Mouse (Mus musculus): ENCODE data around the gene Lhfpl3. TPM values are rescaled to one million over a fixed set of nuclear protein-coding genes. Genes with fewer than 3 reads are reported as not detected.

The Lhfpl3 gene
- polyA plus RNA-seq, 1 experiment: 0.03 TPM

DNA sequence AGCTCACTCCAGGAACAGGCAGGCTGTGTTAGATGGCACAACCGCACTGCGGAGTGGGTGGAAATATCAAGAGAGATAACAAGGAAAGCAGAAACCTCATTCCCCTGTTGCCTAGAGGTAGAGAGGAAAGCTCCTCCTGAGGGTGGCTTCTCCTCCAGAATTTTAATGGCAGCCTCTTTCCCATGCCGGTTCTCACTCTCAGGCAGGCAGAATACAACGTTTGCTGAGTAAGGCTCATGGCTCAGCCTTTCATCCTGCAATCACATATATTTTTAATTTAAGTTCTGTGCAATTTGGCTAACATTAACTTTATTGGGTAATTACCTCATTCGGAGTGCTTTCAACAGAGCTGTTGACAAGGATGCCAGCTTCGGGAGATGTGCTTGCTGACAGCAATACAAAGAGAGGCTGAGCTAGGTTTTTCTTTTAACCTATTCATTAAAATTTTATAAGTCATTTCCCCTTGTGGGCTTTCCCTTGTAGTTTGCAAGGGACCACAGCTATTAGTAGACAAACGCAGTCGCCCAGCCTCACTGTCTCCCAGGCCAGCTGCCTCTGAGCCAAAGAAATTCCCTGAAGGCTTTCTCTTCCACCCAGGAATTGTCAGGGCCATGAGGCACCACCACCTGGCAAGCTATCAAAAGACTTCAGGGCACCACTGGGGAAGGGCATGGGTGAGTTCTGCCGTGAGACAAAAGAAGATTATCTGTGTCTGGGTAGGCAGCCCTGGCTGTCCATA lies 394.5 kb downstream of the Lhfpl3 start:
- H3K27ac ChIP-seq (ENCODE audit: control insufficient read depth, insufficient read depth, low read length): no peak overlapping the region
- TF ChIP-seq CTCF (IDR thresholded peaks at IDR 0.05; ENCODE audit: borderline replicate concordance, control insufficient read depth, extremely low read depth, insufficient read depth, low read length, poor library complexity): no peak
- no peak for TF ChIP-seq POLR2A (IDR thresholded peaks at IDR 0.05; ENCODE audit: control insufficient read depth, extremely low read depth, insufficient read depth, low read length, poor library complexity)
- H3K4me1 ChIP-seq (replicated peaks; ENCODE audit: control insufficient read depth, insufficient read depth, low read length): no peaks in the 10 kb centered on the region
- DNase-seq: no peak
- H3K4me3 ChIP-seq (ENCODE audit: control insufficient read depth, insufficient read depth, low read length): no peak overlapping the region
- H3K36me3 ChIP-seq (ENCODE audit: control insufficient read depth, insufficient read depth, low read length): no peaks in the 10 kb centered on the region
- 87% methylated on average over 9 of the region's 9 CpGs for WGBS
- no peaks in the 10 kb centered on the region for H3K27me3 ChIP-seq (ENCODE audit: control insufficient read depth, insufficient read depth, low read length)

DNA sequence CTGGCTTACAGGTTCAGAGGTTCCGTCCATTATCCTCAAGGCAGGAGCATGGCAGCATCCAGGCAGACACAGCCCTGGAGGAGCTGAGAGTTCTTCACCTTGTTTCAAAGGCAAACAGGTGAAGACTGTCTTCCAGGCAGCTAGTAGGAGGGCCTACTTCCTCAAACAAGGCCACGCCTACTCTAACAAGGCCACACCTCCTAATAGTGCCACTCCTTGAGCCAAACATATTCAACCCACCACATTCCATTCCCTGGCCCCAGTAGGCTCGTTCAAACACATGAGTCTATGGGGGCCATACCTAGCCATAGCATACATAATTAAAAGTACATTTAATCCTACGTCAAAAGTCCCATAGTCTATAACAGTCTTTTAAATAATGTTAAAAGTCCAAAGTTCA lies 407.4 kb downstream of the Lhfpl3 start:
- WGBS: 90% methylated on average over 4 of the region's 4 CpGs
- H3K4me3 ChIP-seq (ENCODE audit: control insufficient read depth, insufficient read depth, low read length): no peak overlapping the region
- H3K4me1 ChIP-seq (replicated peaks; ENCODE audit: control insufficient read depth, insufficient read depth, low read length): no peaks in the 10 kb centered on the region
- DNase-seq: no peak
- TF ChIP-seq POLR2A (IDR thresholded peaks at IDR 0.05; ENCODE audit: control insufficient read depth, extremely low read depth, insufficient read depth, low read length, poor library complexity) (no peak), CTCF (IDR thresholded peaks at IDR 0.05; ENCODE audit: borderline replicate concordance, control insufficient read depth, extremely low read depth, insufficient read depth, low read length, poor library complexity) (no peak)
- H3K27me3 ChIP-seq (ENCODE audit: control insufficient read depth, insufficient read depth, low read length): no peaks in the 10 kb centered on the region
- H3K36me3 ChIP-seq (ENCODE audit: control insufficient read depth, insufficient read depth, low read length): no peaks in the 10 kb centered on the region
- H3K27ac ChIP-seq (ENCODE audit: control insufficient read depth, insufficient read depth, low read length): no peak overlapping the region

DNA sequence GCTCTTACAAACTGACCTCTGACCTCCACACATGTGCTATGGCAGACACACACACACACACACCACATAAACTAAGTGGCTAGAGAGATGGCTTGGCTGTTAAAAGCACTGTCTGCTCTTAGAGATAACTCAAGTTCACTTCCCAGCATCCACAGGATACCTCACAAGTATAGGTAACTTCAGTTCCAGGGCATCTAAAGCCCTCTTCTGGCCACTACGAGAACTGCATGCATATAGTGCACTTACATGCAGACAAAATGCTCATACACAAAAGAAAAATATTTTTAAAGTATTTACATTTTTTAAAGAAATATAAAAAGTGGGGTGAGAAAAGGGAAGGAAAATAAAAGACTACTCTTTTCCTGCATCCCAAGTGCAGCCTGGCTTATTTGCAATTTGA lies 408.6 kb downstream of the Lhfpl3 start:
- H3K4me3 ChIP-seq (ENCODE audit: control insufficient read depth, insufficient read depth, low read length): no peak overlapping the region
- H3K36me3 ChIP-seq (ENCODE audit: control insufficient read depth, insufficient read depth, low read length): no peaks in the 10 kb centered on the region
- no peak for TF ChIP-seq POLR2A (IDR thresholded peaks at IDR 0.05; ENCODE audit: control insufficient read depth, extremely low read depth, insufficient read depth, low read length, poor library complexity)
- TF ChIP-seq CTCF (IDR thresholded peaks at IDR 0.05; ENCODE audit: borderline replicate concordance, control insufficient read depth, extremely low read depth, insufficient read depth, low read length, poor library complexity): no peak
- H3K4me1 ChIP-seq (replicated peaks; ENCODE audit: control insufficient read depth, insufficient read depth, low read length): no peaks in the 10 kb centered on the region
- H3K27ac ChIP-seq (ENCODE audit: control insufficient read depth, insufficient read depth, low read length): no peak overlapping the region
- 91% methylated on average over 1 of the region's 1 CpGs for WGBS
- no peaks in the 10 kb centered on the region for H3K27me3 ChIP-seq (ENCODE audit: control insufficient read depth, insufficient read depth, low read length)
- DNase-seq: no peak

DNA sequence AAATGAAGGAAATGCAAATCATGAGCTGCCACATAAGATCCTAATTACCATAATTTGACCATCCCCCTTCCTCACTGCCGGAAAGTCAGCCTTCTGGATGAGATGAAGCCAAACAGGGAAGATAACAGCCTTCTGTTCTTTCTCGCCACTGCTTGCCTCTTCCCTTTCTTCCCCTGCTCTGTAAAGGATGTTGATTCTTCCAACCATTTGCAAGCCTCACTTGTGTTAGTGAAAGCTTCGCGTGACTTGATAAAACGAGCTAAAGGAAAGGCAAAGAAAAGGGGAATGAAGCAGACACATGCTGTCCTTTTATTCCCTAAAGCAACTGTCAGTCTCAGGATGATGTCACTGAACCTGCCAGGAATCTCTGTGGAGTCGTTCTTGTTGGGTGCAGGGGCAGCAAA lies 420.1 kb downstream of the Lhfpl3 start:
- TF ChIP-seq CTCF (IDR thresholded peaks at IDR 0.05; ENCODE audit: borderline replicate concordance, control insufficient read depth, extremely low read depth, insufficient read depth, low read length, poor library complexity) (no peak), POLR2A (IDR thresholded peaks at IDR 0.05; ENCODE audit: control insufficient read depth, extremely low read depth, insufficient read depth, low read length, poor library complexity) (no peak)
- Histone ChIP-seq H3K27ac (ENCODE audit: control insufficient read depth, insufficient read depth, low read length) (no peak overlapping the region), H3K27me3 (ENCODE audit: control insufficient read depth, insufficient read depth, low read length) (no peaks in the 10 kb centered on the region), H3K4me1 (replicated peaks; ENCODE audit: control insufficient read depth, insufficient read depth, low read length) (no peaks in the 10 kb centered on the region), H3K4me3 (ENCODE audit: control insufficient read depth, insufficient read depth, low read length) (no peak overlapping the region), H3K36me3 (ENCODE audit: control insufficient read depth, insufficient read depth, low read length) (no peaks in the 10 kb centered on the region)
- 48% methylated on average over 6 of the region's 6 CpGs for WGBS
- DNase-seq: no peak

DNA sequence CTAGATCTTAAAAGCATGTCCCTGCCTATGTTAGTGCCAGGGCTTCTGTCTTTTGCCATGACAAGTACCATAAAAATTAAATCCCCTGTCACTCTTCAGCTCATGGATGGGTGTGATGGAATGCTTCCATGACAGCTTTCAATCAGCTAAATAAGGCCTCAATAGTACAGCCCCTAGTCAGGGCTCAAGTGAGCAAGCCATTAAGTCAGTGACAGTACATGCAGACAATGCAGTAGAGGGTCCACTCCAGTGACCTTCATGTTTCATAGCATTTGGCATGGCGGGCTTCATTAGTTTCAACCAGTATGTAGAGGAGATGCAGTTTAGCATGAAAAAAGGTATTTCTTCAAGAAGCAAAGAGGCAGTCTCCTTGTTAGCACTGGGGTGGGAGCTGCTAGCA lies 420.8 kb downstream of the Lhfpl3 start:
- Histone ChIP-seq H3K27me3 (ENCODE audit: control insufficient read depth, insufficient read depth, low read length) (no peaks in the 10 kb centered on the region), H3K27ac (ENCODE audit: control insufficient read depth, insufficient read depth, low read length) (no peak overlapping the region), H3K4me1 (replicated peaks; ENCODE audit: control insufficient read depth, insufficient read depth, low read length) (no peaks in the 10 kb centered on the region), H3K4me3 (ENCODE audit: control insufficient read depth, insufficient read depth, low read length) (no peak overlapping the region), H3K36me3 (ENCODE audit: control insufficient read depth, insufficient read depth, low read length) (no peaks in the 10 kb centered on the region)
- TF ChIP-seq CTCF (IDR thresholded peaks at IDR 0.05; ENCODE audit: borderline replicate concordance, control insufficient read depth, extremely low read depth, insufficient read depth, low read length, poor library complexity): no peak
- TF ChIP-seq POLR2A (IDR thresholded peaks at IDR 0.05; ENCODE audit: control insufficient read depth, extremely low read depth, insufficient read depth, low read length, poor library complexity): no peak
- DNase-seq: no peak
- 97% methylated on average over 1 of the region's 1 CpGs for WGBS

DNA sequence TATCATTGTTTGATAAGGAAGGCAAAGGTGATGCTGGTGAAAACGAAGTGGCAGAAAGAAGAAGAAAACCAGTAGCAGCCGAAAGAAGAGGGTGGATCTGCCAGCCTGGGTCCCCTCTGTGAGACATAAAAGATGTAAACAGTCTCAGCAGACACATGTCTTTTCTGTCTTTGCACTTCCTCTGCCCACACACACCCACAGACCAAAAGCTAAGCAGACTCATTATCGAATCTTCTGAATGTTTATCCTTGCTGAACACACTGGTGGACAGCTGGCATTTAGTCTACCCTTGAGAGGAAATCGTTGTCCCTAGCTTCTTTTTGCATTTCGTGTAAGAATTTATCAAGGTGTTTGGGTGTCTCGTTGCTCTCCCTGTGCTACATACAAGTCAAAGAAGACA lies 443.8 kb downstream of the Lhfpl3 start:
- H3K36me3 ChIP-seq (ENCODE audit: control insufficient read depth, insufficient read depth, low read length): no peaks in the 10 kb centered on the region
- TF ChIP-seq POLR2A (IDR thresholded peaks at IDR 0.05; ENCODE audit: control insufficient read depth, extremely low read depth, insufficient read depth, low read length, poor library complexity) (no peak), CTCF (IDR thresholded peaks at IDR 0.05; ENCODE audit: borderline replicate concordance, control insufficient read depth, extremely low read depth, insufficient read depth, low read length, poor library complexity) (no peak)
- WGBS: 87% methylated on average over 6 of the region's 6 CpGs
- no peaks in the 10 kb centered on the region for H3K4me1 ChIP-seq (replicated peaks; ENCODE audit: control insufficient read depth, insufficient read depth, low read length)
- H3K4me3 ChIP-seq (ENCODE audit: control insufficient read depth, insufficient read depth, low read length): no peak overlapping the region
- H3K27ac ChIP-seq (ENCODE audit: control insufficient read depth, insufficient read depth, low read length): no peak overlapping the region
- DNase-seq: no peak
- H3K27me3 ChIP-seq (ENCODE audit: control insufficient read depth, insufficient read depth, low read length): no peaks in the 10 kb centered on the region

DNA sequence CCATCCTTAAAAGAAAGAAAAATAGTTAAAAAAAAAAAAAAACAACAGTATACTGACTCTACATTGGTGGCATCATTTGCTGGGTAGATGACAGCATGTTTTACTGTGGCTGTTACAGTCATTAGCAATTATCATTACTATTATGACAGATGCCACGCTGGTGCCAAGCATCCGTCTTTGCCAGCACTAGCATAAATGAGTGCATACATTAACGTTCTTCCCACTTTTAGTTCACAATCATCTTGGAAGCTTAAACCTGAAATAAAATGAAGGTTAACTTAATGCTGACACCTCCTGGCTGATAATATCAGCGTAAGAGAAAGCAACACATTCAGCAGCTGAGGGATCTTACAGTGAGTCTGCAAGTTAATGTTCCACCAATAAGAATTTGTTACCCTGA lies 451.0 kb downstream of the Lhfpl3 start:
- TF ChIP-seq CTCF (IDR thresholded peaks at IDR 0.05; ENCODE audit: borderline replicate concordance, control insufficient read depth, extremely low read depth, insufficient read depth, low read length, poor library complexity) (no peak), POLR2A (IDR thresholded peaks at IDR 0.05; ENCODE audit: control insufficient read depth, extremely low read depth, insufficient read depth, low read length, poor library complexity) (no peak)
- Histone ChIP-seq H3K4me1 (replicated peaks; ENCODE audit: control insufficient read depth, insufficient read depth, low read length) (no peaks in the 10 kb centered on the region), H3K27me3 (ENCODE audit: control insufficient read depth, insufficient read depth, low read length) (no peaks in the 10 kb centered on the region), H3K27ac (ENCODE audit: control insufficient read depth, insufficient read depth, low read length) (no peak overlapping the region), H3K36me3 (ENCODE audit: control insufficient read depth, insufficient read depth, low read length) (no peaks in the 10 kb centered on the region), H3K4me3 (ENCODE audit: control insufficient read depth, insufficient read depth, low read length) (no peak overlapping the region)
- 86% methylated on average over 4 of the region's 4 CpGs for WGBS
- DNase-seq: no peak

Data from thymus, adult 2 months (tissue).